Mouse (Mus musculus): Measurements from ENCODE around the gene Zbtb22.

DNA sequence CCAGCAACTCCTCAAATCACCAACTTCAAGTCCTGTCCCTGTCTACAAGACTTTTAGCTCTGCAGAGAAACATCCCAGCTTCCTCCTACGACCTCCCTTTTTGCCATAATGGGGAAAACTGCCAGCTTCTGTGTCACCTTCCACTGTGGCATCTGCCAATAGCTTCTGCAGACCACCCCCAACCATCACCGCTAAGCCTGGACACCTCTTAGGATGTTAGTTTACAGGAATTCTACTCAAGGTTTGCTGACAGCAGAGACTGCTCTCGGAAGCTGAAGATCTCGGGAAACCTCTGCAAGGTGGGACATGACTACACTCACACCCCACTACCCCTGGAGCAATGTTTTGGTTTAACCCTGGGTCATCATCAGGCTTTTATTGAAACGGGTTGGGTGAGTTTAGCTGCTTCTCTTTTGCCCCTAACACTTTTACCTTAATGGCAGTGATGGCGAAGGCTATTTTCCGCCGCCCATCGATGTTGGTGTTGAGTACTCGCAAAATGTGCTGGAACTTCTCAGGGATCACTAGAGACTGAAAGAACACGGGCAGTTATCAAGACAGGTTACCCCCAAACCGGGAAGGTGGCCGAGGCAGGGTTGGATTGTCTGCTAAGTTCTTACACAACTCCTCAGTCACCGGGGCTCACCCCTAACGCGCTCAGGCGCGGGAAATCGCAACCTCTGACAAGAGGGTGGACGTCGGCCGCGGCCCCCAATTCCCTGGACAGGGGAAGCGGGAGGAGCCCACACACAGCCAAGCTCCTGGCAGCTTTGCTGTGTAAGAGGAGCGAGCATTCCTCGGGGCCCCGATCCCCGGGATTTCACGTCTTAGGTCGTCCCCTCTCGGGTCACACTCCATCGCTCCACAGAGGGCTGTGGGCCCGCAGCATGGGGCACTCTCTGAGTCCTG lies 39.2 kb downstream of the Zbtb22 start:
- TF ChIP-seq POLR2A (IDR thresholded peaks at IDR 0.05; ENCODE audit: insufficient read depth, low read length) (no peak), CTCF (IDR thresholded peaks at IDR 0.05; ENCODE audit: low read depth, low read length) (no peak), EP300 (IDR thresholded peaks at IDR 0.05; ENCODE audit: insufficient read depth, low read depth, low read length) (no peak)
